Mouse (Mus musculus) brain, embryonic 18.5 days (tissue): ENCODE measurements around the gene Tmem8.
A peak's percentile ranks its signal among the peaks of the same experiment; 100 is the strongest.
"Not testable (repeated sequence)": the region's sequence is repeated elsewhere in the genome, so short reads cannot be mapped to it uniquely, and the experiment has no call there.

Source experiments
- DNase-seq: peaks from one replicate; pipeline ENCODE4 v3.0.0-alpha.2; 2012; ENCODE audit warnings: low read depth, low spot score

The Tmem8 gene

GRCm38 (mm10) chr17:26111722-26112121, 1.4 kb upstream of the Tmem8 start:
- DNase-seq: no peak

- no peak for DNase-seq
These were observed 348 bp upstream of the Tmem8 start for GRCm38 (mm10) chr17:26112751-26113150.

- no peak for DNase-seq
These were observed 962 bp downstream of the Tmem8 start for GRCm38 (mm10) chr17:26114061-26114460.

DNA sequence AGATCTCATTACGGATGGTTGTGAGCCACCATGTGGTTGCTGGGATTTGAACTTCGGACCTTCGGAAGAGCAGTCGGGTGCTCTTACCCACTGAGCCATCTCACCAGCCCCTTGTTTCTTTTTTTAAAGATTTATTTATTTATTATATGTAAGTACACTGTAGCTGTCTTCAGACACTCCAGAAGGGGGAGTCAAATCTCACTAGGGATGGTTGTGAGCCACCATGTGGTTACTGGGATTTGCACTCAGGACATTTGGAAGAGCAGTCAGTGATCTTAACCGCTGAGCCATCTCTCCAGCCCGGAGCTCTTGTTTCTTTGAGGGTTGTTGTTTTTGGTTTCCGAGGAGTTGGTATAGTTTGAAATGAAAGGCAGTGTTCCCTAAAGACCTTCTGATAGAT, 1.4 kb downstream of the Tmem8 start:
- DNase-seq: not testable (repeated sequence)

GRCm38 (mm10) chr17:26115205-26115898, 2.3 kb downstream of the Tmem8 start:
- DNase-seq: no peak

DNA sequence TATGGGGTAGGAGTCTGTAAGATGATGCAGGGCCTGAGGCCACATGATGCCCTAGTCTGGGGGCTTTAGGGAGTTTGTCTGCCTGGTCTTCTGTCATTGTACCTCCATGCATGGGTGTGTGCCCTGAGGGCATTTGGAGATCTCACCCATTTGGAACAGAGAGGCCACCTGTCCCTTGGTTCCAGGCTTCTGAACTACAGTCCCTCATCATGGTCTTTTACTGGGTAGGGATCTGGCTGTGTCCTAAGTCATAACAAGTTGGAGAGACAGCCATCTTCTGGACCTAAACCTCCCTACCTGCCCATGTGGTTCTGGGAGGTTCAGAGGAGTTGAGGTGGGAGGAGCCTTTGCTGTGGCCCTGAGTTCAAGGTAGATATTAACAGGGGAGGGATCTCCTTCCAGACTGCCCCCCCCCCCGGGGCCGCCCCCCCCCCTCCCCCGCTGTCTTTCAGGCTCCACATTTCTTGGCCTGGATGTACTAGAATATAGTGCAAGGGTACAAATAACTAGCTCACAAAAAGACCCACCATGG, 2.9 kb downstream of the Tmem8 start:
- no peak for DNase-seq

DNA sequence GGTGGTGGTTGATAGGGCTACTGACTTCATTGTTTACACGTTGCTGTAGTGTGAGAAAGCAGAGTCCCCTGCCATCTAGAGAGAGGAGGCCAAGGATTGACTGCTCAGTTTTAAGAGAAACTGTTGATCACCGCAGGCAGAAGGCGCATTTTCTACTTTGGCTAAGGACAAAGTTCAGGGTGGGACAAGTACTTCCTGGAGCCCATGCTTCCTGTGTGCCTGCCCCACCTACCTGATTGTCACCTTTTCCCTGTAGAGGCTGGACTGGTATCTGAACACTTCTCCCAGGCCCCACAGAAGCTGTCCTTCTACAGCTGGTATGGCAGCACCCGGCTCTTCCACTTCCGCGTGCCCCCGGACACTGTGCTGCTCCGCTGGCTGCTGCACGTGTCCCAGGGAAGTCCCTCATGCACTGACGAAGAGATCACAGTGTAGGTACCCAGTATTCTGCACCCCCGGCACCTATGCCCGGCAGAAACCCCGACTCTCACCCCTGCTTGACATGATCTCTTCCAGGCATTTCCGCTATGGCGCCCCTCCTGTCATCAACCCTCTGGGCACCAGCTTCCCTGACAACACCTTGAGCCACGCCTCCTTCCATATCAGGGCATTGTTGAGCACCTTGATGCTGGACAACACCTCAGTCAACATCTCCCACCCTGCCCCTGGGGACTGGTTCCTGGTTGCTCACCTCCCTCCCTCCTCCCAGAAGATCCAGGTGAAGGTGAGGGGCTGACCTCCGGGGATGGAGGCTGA, 3.6 kb downstream of the Tmem8 start:
- DNase-seq: no peak

GRCm38 (mm10) chr17:26119766-26120710, 6.9 kb downstream of the Tmem8 start:
- DNase-seq: no peak

DNA sequence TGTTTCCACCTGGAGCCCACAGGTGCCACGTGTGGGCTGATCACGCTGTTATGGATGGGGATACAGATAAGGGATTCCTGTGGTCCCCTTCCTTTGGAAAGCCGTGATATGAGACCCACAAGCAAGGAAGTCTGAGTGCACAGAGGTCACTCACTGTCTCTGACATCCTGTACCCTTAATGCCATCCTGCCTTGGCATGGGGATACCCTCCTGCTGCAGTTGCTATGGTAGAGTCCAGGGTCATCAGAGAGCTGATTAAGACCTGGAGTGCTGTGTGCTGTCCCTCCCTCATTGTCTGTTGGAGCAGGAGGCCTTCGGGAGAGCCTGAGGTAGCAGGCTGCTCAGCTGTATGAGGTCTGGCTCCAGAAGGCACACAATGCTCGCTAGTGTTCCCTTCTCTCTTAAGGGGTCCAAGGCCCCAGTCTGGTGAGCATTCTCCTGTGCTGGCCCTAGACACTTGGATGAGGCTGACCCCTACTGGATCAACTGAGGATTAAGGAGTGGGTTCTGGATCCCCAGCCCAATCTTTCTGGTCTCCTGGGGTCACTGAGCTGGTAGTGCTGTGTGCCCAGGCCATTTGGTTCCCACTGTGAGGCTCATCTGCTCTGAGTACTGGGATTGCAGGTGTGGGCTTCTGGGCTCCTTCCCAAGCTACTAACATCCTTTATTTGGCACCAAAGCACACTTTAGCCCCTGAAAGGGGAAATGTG, 9.5 kb downstream of the Tmem8 start:
- no peak for DNase-seq

DNA sequence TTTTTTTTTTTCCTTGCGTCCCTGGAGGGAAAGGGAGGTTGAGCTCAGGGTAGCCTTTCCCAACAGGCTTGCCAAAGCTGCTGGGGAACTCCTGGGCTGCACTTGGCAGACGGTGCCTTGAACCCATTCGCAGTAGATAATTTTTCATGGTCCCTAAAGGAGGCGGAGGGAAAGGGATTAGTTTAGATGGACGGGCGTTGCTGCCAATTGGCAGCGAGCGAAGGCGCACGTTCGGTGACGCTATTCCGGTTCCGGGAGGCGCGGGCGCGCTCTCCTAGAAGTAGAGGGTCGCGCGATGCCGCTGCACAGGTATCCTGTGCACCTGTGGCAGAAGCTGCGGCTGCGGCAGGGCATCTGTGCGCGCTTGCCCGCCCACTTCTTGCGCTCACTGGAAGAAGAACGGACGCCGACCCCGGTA, 10.2 kb downstream of the Tmem8 start, which contains the start of gene Mrpl28:
Gene Mrpl28 (plus strand): TSS at position 234 of the 418 bp plus-strand sequence.
- DNase-seq: peak; percentile 93

- DNase-seq: no peak
These were observed 11.5 kb downstream of the Tmem8 start for GRCm38 (mm10) chr17:26124560-26124959.

DNA sequence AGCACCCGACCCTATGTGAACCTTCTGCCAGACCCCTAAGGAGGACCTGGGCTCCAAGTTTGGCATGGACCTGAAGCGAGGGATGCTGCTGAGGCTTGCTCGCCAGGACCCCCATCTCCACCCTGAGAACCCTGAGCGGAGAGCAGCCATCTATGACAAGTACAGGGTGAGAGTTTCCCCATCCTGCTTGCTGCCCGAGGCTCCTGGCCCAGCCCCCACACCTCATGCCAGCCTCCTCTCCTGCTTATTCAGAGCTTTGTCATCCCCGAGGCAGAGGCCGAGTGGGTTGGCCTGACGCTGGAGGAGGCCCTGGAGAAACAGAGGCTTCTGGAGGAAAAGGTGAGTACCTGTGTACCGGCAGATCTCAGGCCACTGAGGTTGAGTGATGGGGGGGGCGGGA, 12.1 kb downstream of the Tmem8 start:
- no peak for DNase-seq

GRCm38 (mm10) chr17:26131062-26131732, 18.1 kb downstream of the Tmem8 start:
- no peak for DNase-seq

DNA sequence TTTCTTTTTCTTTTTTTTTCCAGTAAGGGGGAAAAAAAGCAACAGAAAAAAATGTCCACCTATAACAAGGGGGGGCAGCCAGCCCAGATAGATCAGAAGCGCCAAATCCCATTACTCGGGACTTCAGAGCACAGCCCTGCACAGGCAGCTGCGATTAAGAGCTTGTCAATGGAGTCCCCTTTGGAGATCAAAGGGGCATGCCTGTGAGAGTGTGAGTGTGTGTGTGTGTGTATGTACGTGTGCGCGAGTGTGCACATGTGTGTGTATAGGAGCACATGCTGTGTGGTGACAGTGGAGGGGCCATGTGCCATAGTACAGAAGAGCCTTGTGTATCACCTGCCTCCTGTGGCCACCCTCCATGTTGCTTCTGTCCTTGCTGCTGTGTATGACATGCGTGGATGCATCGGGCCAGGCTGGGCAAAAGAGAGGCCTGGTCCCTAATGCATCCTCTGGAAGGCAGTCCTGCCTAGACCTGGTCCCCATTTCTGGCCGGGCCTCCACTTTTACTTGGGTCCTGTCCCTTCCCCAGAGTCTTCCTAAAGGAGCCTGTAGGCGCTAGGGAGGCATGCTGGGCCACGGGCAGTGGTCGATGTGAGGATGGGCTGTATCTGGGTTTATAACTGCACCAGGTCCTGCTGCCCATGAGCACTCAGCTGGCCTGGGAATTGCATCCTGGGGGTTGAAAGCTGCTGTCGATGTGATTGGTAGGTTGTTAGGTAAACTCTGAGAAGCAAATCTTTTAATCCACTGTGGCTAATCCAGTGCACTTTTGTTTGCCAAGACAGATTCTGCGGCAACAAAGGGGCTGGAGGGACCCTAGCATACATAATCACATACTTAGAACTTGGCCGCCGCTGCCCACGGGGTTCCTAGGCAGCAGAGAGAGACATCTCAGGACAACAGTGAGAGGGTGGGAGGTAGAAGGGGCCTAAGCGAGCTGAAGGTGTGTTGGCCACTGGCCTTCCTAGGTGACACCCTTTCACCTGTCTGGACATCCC, 19.1 kb downstream of the Tmem8 start:
- DNase-seq: no peak

- no peak for DNase-seq
These were observed 24.1 kb downstream of the Tmem8 start for GRCm38 (mm10) chr17:26137106-26137750.

DNA sequence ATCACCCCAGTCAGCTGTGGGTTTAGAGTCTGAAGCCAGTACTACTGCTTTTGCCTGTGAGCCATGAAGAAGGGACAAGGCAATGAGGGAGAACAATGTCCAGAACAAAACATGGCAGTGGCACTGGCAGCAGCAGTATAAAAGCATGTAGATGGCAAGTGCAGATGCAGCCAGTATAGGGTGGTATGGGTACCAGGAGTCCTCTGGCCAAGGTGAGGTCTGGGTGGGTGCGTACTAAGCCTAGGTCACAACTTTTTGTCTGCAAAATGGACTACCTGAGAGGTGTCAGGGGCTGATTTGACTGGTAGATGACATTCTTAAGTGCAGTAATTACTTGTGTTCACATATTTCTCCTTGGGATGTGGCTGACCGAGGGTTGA, 24.6 kb downstream of the Tmem8 start:
- DNase-seq: no peak

DNA sequence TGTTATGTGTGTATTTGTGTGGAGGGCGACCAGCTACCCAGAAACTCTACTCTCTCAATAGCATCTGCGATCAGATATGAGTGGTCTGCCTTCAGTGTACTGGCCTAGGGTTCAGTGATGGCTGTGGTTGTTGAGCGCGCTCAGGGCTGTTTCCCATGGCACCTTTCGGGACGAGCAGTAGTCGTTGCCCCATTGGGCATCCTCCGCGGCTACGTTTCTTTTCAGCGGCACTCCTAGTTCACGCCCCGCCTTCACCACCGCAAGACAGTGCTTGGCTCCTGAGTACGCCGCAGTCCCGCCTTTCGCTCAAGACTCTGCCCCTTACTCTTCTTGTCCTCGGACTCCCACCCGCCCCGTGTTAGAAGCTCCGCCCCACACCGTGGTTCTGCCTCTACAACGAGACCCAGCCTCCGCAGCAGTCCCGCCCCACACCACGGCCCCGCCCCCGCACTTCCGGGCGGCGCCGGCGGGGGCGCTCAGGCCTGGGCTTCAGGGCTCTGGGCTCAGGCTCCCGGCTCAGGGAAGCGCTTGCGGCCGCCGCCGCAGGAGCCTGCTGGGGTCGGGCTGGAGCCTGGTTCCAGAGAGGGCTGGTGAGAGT, 25.2 kb downstream of the Tmem8 start, which contains the start of gene Axin1:
Gene Axin1 (plus strand): TSS at position 450 of the 598 bp plus-strand sequence.
- DNase-seq: peak; percentile 90

DNA sequence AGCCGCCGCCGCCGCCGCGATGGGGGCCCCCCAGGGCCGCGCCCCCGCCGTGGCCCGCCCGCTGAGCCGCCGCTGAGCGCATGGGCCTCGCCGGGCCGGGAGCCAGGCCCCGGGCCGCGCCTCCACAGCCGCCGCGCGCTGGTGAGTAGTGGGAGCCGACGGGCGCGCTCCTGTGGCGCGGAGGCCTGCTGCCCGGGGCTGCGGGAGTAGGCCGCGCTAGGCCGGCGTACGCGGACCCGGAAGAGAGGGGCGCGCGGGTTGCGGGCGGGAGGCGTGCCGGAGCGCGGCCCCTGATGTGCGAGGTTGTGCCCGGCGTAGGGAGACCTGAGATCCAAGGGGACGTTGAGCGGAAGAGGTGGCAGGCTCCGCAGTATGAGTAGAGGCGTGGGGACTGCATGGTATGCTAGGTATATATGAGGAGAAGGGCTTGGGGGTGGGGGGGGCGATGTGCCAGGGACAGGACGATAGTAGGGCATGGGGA, 25.8 kb downstream of the Tmem8 start:
- no peak for DNase-seq
